Mouse (Mus musculus) heart, embryonic 11.5 days (tissue): ENCODE measurements around the gene Cfap52. TPM values are rescaled to one million over a fixed set of nuclear protein-coding genes. Genes with fewer than 3 reads are reported as not detected.

ENCODE experiments used
- ATAC-seq: fragments of 200-750 bp; cut with Nextera tagmentation; replicated peaks from 2 replicates; pipeline ENCODE4 v1.8.0; 2017; ENCODE audit warnings: moderate library complexity; ENCODE audit not compliant: insufficient number of reproducible peaks, low FRiP score, low TSS enrichment
- H3K27ac ChIP-seq: fragments of 300-500 bp; sonication (generic); 2 replicates; pipeline ENCODE4 v1.5.1; 2014; ENCODE audit warnings: mild to moderate bottlenecking, low read depth, low read length
- H3K27me3 ChIP-seq: fragments of 300-500 bp; sonication (generic); 2 replicates; pipeline ENCODE4 v1.6.1; 2014; ENCODE audit warnings: mild to moderate bottlenecking, low read length, mixed read lengths; ENCODE audit not compliant: control insufficient read depth, insufficient read depth
- H3K36me3 ChIP-seq: fragments of 300-500 bp; sonication (generic); 2 replicates; pipeline ENCODE4 v1.6.1; 2014; ENCODE audit warnings: mild to moderate bottlenecking, low read length, moderate library complexity, mixed read lengths; ENCODE audit not compliant: control insufficient read depth, insufficient read depth
- H3K4me1 ChIP-seq: fragments of 300-500 bp; sonication (generic); 2 replicates; pipeline ENCODE4 v1.6.1; 2014; ENCODE audit warnings: low read length; ENCODE audit not compliant: control insufficient read depth, insufficient read depth
- H3K4me2 ChIP-seq: fragments of 300-500 bp; sonication (generic); 2 replicates; pipeline ENCODE4 v1.6.1; 2014; ENCODE audit warnings: mild to moderate bottlenecking, moderate library complexity
- H3K4me3 ChIP-seq: fragments of 300-500 bp; sonication (generic); 2 replicates; pipeline ENCODE4 v1.5.1; 2014; ENCODE audit warnings: low read depth, low read length
- H3K9ac ChIP-seq: fragments of 300-500 bp; sonication (generic); 2 replicates; pipeline ENCODE4 v1.6.1; 2014; ENCODE audit warnings: mild to moderate bottlenecking, low read depth, low read length, moderate library complexity
- H3K9me3 ChIP-seq: fragments of 300-500 bp; sonication (generic); replicated peaks from 2 replicates; pipeline ENCODE4 v1.6.1; 2016; ENCODE audit warnings: low read length; ENCODE audit not compliant: control insufficient read depth
- WGBS: fragments of 180-500 bp; shearing (Covaris S2); extraction: QIAGEN DNeasy Blood & Tissue Kit; methylation state at CpG from one replicate; pipeline ENCODE4 v1.1.7; 2014; ENCODE audit not compliant: insufficient replicate concordance; 5-methylcytosine and 5-hydroxymethylcytosine counted together
- polyA plus RNA-seq: library from polyadenylated mRNA; unstranded; fragments of >200 nt; fragmentation: Nextera tagmentation; extraction: Ambion mirVana; gene quantifications from 2 replicates; pipeline ENCODE4 v1.2.1, GENCODE M21; 2014

The Cfap52 gene
- polyA plus RNA-seq, 1 experiment from 2014 or later, result 0.57 TPM

GRCm38 (mm10) chr11:67895641-67896040 is 69.8 kb downstream of the Cfap52 start:
- Histone ChIP-seq H3K9ac (no peak overlapping the region), H3K27me3 (no peaks in the 10 kb centered on the region), H3K9me3 (no peaks in the 10 kb centered on the region), H3K4me2 (no peak overlapping the region), H3K4me1 (no peaks in the 10 kb centered on the region), H3K27ac (no peak overlapping the region), H3K36me3 (no peaks in the 10 kb centered on the region), H3K4me3 (no peak overlapping the region)
- no peak for ATAC-seq
- 72% methylated on average over 7 of the region's 7 CpGs for WGBS

- Histone ChIP-seq H3K27me3 (no peaks in the 10 kb centered on the region), H3K27ac (no peak overlapping the region), H3K4me2 (no peak overlapping the region), H3K9ac (no peak overlapping the region), H3K4me3 (no peak overlapping the region), H3K36me3 (no peaks in the 10 kb centered on the region), H3K4me1 (no peaks in the 10 kb centered on the region), H3K9me3 (0 out of 2 replicates have a peak, but pooled peaks cover 2% of the 10 kb centered on the region)
- no peak for ATAC-seq
- 47% methylated on average over 5 of the region's 5 CpGs for WGBS
These were observed 76.9 kb downstream of the Cfap52 start for GRCm38 (mm10) chr11:67888521-67888920.

- Histone ChIP-seq H3K4me2 (no peak overlapping the region), H3K27ac (no peak overlapping the region), H3K36me3 (no peaks in the 10 kb centered on the region), H3K4me1 (no peaks in the 10 kb centered on the region), H3K4me3 (no peak overlapping the region), H3K27me3 (no peaks in the 10 kb centered on the region), H3K9ac (no peak overlapping the region), H3K9me3 (0 out of 2 replicates have a peak, but pooled peaks cover 2% of the 10 kb centered on the region)
- WGBS, result 87% methylated on average over 2 of the region's 2 CpGs
- ATAC-seq, result no peak
These were observed 79.5 kb downstream of the Cfap52 start for GRCm38 (mm10) chr11:67885921-67886320.

Other genes with a start within 250 kb of the Cfap52 start
- 0.03 TPM in 1 of 2 replicates, not detected in the other for gene Glp2r, start 194.5 kb downstream of the Cfap52 start, polyA plus RNA-seq
- not detected in 2 replicates for gene Gsg1l2, start 191.0 kb downstream of the Cfap52 start, polyA plus RNA-seq
- 0.39 and 0.86 TPM in 2 replicates for gene Dhrs7c, start 167.5 kb downstream of the Cfap52 start, polyA plus RNA-seq
- gene Usp43, start 43.5 kb downstream of the Cfap52 start, polyA plus RNA-seq, result 0.24 TPM in 2 replicates
- 59.2 and 60.9 TPM in 2 replicates for gene Stx8, start 542 bp upstream of the Cfap52 start, polyA plus RNA-seq